Mouse (Mus musculus) liver, embryonic 12.5 days (tissue): ENCODE results near the gene Slc38a6. TPM values are rescaled to one million over a fixed set of nuclear protein-coding genes. Genes with fewer than 3 reads are reported as not detected.

Experiments used
- ATAC-seq: fragments of 200-750 bp; cut with Nextera tagmentation; 2 replicates; pipeline ENCODE4 v1.8.0; 2017; ENCODE audit warnings: moderate number of reproducible peaks, mild to moderate bottlenecking, moderate library complexity
- H3K27ac ChIP-seq: fragments of 300-500 bp; sonication (generic); 2 replicates; pipeline ENCODE4 v1.5.1; 2016; ENCODE audit warnings: mild to moderate bottlenecking
- H3K27me3 ChIP-seq: fragments of 300-500 bp; sonication (generic); replicated peaks from 2 replicates; pipeline ENCODE4 v1.6.1; 2016; ENCODE audit warnings: mild to moderate bottlenecking, moderate library complexity
- H3K36me3 ChIP-seq: fragments of 300-500 bp; sonication (generic); 2 replicates; pipeline ENCODE4 v1.6.1; 2016; ENCODE audit warnings: mild to moderate bottlenecking, moderate library complexity
- H3K4me1 ChIP-seq: fragments of 300-500 bp; sonication (generic); 2 replicates; pipeline ENCODE4 v1.6.1; 2016
- H3K4me2 ChIP-seq: fragments of 300-500 bp; sonication (generic); 2 replicates; pipeline ENCODE4 v1.6.1; 2016; ENCODE audit warnings: mild to moderate bottlenecking, moderate library complexity
- H3K4me3 ChIP-seq: fragments of 300-500 bp; sonication (generic); 2 replicates; pipeline ENCODE4 v1.5.1; 2016; ENCODE audit warnings: mild to moderate bottlenecking, moderate library complexity
- H3K9ac ChIP-seq: fragments of 300-500 bp; sonication (generic); 2 replicates; pipeline ENCODE4 v1.6.1; 2016; ENCODE audit warnings: mild to moderate bottlenecking, moderate library complexity
- H3K9me3 ChIP-seq: fragments of 300-500 bp; sonication (generic); replicated peaks from 2 replicates; pipeline ENCODE4 v1.6.1; 2016; ENCODE audit warnings: mild to moderate bottlenecking, moderate library complexity
- WGBS: fragments of 180-500 bp; shearing (Covaris S2); methylation state at CpG from one replicate; pipeline ENCODE4 v1.1.7; 2016; ENCODE audit not compliant: insufficient replicate concordance; 5-methylcytosine and 5-hydroxymethylcytosine counted together
- polyA plus RNA-seq: library from polyadenylated mRNA; unstranded; fragments of >200 nt; fragmentation: Nextera tagmentation; extraction: Ambion mirVana; gene quantifications from 2 replicates; pipeline ENCODE4 v1.2.1, GENCODE M21; 2016

The Slc38a6 gene
- polyA plus RNA-seq, 1 experiment from 2014 or later: 3.5 TPM

DNA sequence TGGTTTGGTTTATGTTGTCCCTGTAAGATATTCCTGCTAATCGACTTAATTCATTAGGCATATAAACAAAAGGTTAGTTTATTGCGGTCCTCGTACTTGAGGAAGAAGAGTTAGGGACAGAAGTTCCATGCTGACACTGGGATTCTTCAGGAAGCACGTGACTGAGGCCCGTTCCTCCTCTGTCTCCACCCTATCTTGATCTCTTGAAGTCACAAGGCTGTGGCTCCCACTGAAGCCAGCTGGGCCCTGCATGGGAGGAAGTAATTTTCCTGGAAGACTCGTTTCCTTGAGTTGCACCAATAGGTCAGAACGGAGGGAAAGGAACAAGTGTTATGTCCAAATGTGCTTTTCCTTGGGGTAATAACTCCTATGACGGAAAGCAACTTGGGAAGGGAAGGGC is 1.0 kb downstream of the Slc38a6 start:
- H3K4me3 ChIP-seq: peak overlapping the region; percentile 80
- H3K9ac ChIP-seq: no peak overlapping the region; the same call in 1 of the 2 replicates
- no peak overlapping the region for H3K27ac ChIP-seq
- H3K4me2 ChIP-seq: peak overlapping the region; percentile 79
- no peak for ATAC-seq
- H3K36me3 ChIP-seq: peaks cover 19% of the 10 kb centered on the region
- H3K27me3 ChIP-seq: no peaks in the 10 kb centered on the region
- H3K4me1 ChIP-seq: peaks cover 37% of the 10 kb centered on the region
- no peaks in the 10 kb centered on the region for H3K9me3 ChIP-seq
- WGBS: 46% methylated on average over 8 of the region's 8 CpGs

GRCm38 (mm10) chr12:73288626-73289025 is 2.0 kb downstream of the Slc38a6 start:
- Histone ChIP-seq H3K27me3 (no peaks in the 10 kb centered on the region), H3K9ac (no peak overlapping the region), H3K36me3 (peaks cover 14% of the 10 kb centered on the region), H3K4me2 (no peak overlapping the region), H3K9me3 (no peaks in the 10 kb centered on the region), H3K4me1 (peaks cover 34% of the 10 kb centered on the region), H3K27ac (no peak overlapping the region), H3K4me3 (no peak overlapping the region)
- WGBS: 74% methylated on average over 3 of the region's 3 CpGs
- ATAC-seq: no peak

GRCm38 (mm10) chr12:73294884-73295283 is 8.3 kb downstream of the Slc38a6 start:
- Histone ChIP-seq H3K4me1 (no peaks in the 10 kb centered on the region), H3K27ac (no peak overlapping the region), H3K4me3 (no peak overlapping the region), H3K9me3 (no peaks in the 10 kb centered on the region), H3K27me3 (no peaks in the 10 kb centered on the region), H3K4me2 (no peak overlapping the region), H3K9ac (no peak overlapping the region), H3K36me3 (peaks cover 3% of the 10 kb centered on the region; the same call in 1 of the 2 replicates)
- no peak for ATAC-seq

- Histone ChIP-seq H3K4me3 (no peak overlapping the region), H3K27me3 (no peaks in the 10 kb centered on the region), H3K36me3 (peaks cover 3% of the 10 kb centered on the region; the same call in 1 of the 2 replicates), H3K9me3 (no peaks in the 10 kb centered on the region), H3K9ac (no peak overlapping the region), H3K4me1 (no peaks in the 10 kb centered on the region), H3K27ac (no peak overlapping the region), H3K4me2 (no peak overlapping the region)
- 76% methylated on average over 11 of the region's 11 CpGs for WGBS
- no peak for ATAC-seq
These were observed 9.0 kb downstream of the Slc38a6 start for GRCm38 (mm10) chr12:73295505-73296140.

DNA sequence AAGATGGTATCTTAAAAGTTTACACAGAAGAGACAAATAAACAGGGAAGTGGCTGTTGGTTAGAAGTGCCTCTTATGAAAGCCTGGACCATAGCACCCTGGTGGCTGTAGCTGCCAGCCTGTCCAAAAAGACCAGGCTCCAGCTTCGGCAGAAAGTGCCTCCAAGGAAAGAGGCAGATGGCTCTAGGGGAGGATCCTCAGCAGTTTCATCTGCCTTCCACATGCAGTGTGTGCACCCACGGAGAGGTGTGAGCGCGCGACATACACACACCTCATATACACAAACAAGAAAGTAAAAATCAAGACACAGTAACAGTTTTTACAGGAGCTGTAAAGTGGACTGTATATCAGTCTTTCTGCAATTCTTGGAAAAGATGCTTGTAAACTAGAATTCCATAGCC is 12.0 kb downstream of the Slc38a6 start:
- ATAC-seq: no peak

GRCm38 (mm10) chr12:73300531-73300930 is 14.0 kb downstream of the Slc38a6 start:
- Histone ChIP-seq H3K4me3 (no peak overlapping the region), H3K27ac (no peak overlapping the region), H3K36me3 (no peaks in the 10 kb centered on the region), H3K9ac (no peak overlapping the region), H3K9me3 (no peaks in the 10 kb centered on the region), H3K4me2 (no peak overlapping the region), H3K4me1 (no peaks in the 10 kb centered on the region), H3K27me3 (no peaks in the 10 kb centered on the region)
- ATAC-seq: no peak
- WGBS: 69% methylated on average over 2 of the region's 2 CpGs

More for the DNA sequence above, 12.0 kb downstream of the Slc38a6 start:
- Histone ChIP-seq H3K27ac (no peak overlapping the region), H3K4me1 (no peaks in the 10 kb centered on the region), H3K4me2 (no peak overlapping the region), H3K36me3 (peaks cover 1% of the 10 kb centered on the region; the same call in 1 of the 2 replicates), H3K4me3 (no peak overlapping the region), H3K9me3 (no peaks in the 10 kb centered on the region), H3K9ac (no peak overlapping the region), H3K27me3 (no peaks in the 10 kb centered on the region)
- 87% methylated on average over 5 of the region's 5 CpGs for WGBS

GRCm38 (mm10) chr12:73304636-73305035 is 18.1 kb downstream of the Slc38a6 start:
- Histone ChIP-seq H3K4me2 (no peak overlapping the region), H3K9ac (no peak overlapping the region), H3K27ac (no peak overlapping the region), H3K9me3 (no peaks in the 10 kb centered on the region), H3K4me3 (no peak overlapping the region), H3K4me1 (no peaks in the 10 kb centered on the region), H3K36me3 (no peaks in the 10 kb centered on the region), H3K27me3 (no peaks in the 10 kb centered on the region)
- ATAC-seq: no peak
- WGBS: 72% methylated on average over 4 of the region's 4 CpGs

DNA sequence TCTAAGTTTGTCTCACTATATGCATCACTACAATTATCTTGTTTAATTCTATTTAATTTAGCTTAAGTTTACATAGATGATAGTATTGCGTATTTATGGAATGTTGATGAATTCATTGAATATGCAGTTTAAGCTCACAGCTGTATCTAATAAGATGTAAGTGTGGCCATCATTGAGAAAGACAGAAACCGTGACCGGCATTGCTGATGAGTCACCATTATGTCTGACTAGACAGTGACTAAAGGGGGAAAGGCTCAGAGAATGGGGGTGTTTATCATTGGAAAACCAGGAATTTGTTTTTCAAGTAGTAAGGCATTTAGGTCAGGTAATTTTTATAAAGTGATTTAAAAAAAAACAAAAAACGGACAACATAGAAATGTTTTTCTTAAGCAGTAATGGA is 21.2 kb downstream of the Slc38a6 start:
- H3K36me3 ChIP-seq: no peaks in the 10 kb centered on the region; the same call in 1 of the 2 replicates
- no peaks in the 10 kb centered on the region for H3K9me3 ChIP-seq
- H3K4me1 ChIP-seq: no peaks in the 10 kb centered on the region
- H3K9ac ChIP-seq: no peak overlapping the region
- H3K27me3 ChIP-seq: no peaks in the 10 kb centered on the region
- no peak overlapping the region for H3K4me2 ChIP-seq
- H3K27ac ChIP-seq: no peak overlapping the region
- H3K4me3 ChIP-seq: no peak overlapping the region
- no peak for ATAC-seq
- WGBS: 77% methylated on average over 4 of the region's 4 CpGs

DNA sequence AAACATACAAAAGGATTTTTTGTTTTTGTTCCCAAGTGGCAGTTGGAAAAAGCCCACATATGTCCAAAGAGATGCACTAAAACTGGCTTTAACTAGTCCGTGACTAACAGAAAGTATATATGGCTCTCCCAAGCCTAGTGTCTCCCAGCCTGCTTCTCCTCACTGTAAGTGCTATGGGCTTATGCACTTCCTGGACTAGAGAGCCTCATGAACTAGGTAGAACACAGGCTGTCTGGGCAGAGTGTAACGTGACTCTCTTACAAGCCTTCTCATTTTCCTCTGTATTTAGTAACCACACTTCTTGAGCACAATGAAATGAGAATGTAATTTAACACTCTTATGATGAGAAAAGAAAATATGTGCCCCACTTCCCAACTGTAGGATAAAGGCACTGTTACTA is 22.1 kb downstream of the Slc38a6 start:
- no peak overlapping the region for H3K9ac ChIP-seq
- no peaks in the 10 kb centered on the region for H3K4me1 ChIP-seq
- no peaks in the 10 kb centered on the region for H3K9me3 ChIP-seq
- no peak overlapping the region for H3K4me3 ChIP-seq
- no peaks in the 10 kb centered on the region; the same call in 1 of the 2 replicates for H3K36me3 ChIP-seq
- no peaks in the 10 kb centered on the region for H3K27me3 ChIP-seq
- H3K27ac ChIP-seq: no peak overlapping the region
- H3K4me2 ChIP-seq: no peak overlapping the region
- 73% methylated on average over 2 of the region's 2 CpGs for WGBS
- ATAC-seq: no peak

DNA sequence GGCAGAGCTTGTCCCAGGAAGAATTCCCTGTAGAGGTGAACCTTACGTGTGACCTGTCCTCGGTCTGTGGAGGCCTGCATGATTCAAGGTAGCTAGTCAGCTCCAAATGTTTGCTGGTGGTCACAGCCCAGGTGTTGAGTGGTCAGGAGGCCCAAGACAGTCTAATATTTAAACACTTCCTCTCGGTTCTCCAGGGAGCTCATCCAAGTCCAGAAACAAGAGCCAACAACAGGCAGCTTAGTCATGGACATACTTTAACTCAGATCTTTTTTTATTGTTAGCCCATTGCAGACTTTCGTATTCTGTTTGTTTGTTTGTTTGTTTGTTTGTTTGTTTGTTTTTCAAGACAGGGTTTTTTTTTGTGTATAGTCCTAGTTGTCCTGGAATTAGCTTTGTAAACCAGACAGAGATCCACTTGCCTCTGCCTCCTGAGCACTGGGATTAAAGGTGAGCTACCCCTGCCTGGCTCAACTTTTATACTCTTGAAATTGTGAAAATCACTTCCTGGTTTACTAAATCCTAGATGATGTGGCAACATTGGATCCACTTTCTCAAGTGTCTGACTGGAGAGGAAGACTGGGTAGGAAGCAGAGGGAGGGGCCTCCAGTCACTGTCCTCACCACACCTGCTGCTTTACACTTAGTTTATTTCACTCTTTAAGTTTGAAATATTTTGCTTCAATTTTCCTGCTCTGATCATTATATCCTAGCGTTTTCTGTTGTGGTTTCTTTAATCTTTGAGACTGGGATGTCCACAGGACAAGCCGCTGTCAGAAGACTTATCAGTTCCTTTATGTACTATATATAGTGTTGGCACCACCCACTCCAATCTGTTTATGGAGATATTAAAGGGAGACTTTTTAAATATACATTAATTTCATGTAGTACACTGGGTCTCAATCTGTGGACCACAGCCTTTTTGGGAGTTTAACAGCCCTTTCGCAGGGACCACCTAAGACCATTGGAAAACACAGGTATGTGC is 31.4 kb downstream of the Slc38a6 start:
- H3K4me1 ChIP-seq: 0 out of 2 replicates have a peak, but pooled peaks cover 6% of the 10 kb centered on the region
- no peak overlapping the region for H3K9ac ChIP-seq
- H3K27me3 ChIP-seq: no peaks in the 10 kb centered on the region
- H3K9me3 ChIP-seq: no peaks in the 10 kb centered on the region
- no peak overlapping the region for H3K27ac ChIP-seq
- WGBS: 63% methylated on average over 7 of the region's 7 CpGs
- no peak overlapping the region for H3K4me2 ChIP-seq
- no peaks in the 10 kb centered on the region; the same call in 1 of the 2 replicates for H3K36me3 ChIP-seq
- no peak for ATAC-seq
- H3K4me3 ChIP-seq: no peak overlapping the region

GRCm38 (mm10) chr12:73324180-73324586 is 37.6 kb downstream of the Slc38a6 start:
- H3K4me3 ChIP-seq: no peak overlapping the region
- no peak overlapping the region for H3K27ac ChIP-seq
- H3K36me3 ChIP-seq: no peaks in the 10 kb centered on the region
- H3K9me3 ChIP-seq: no peaks in the 10 kb centered on the region
- H3K9ac ChIP-seq: no peak overlapping the region
- no peak for ATAC-seq
- H3K4me1 ChIP-seq: peaks cover 3% of the 10 kb centered on the region; the same call in 1 of the 2 replicates
- WGBS: 78% methylated on average over 8 of the region's 8 CpGs
- no peak overlapping the region for H3K4me2 ChIP-seq
- H3K27me3 ChIP-seq: no peaks in the 10 kb centered on the region

DNA sequence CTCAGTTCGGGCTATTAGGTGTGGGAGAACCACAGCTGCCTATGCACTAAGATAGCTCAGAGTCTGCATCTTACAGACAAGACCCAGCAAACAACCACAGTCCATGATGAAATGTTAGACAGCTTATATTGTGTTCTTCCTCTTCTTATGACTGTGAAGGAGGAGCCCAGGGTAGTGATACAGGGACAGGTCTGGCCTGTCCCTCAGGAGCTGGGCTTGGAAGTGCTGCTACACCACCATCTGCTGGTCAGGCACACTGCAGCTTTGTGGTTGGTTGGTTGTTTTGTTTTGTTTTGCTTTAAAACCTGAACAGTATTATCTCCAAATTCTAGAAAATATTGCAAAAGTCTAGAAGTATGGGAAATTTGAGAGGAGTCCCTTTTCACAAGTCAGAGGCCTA is 38.2 kb downstream of the Slc38a6 start:
- H3K36me3 ChIP-seq: no peaks in the 10 kb centered on the region
- no peak overlapping the region for H3K27ac ChIP-seq
- no peak overlapping the region for H3K9ac ChIP-seq
- H3K9me3 ChIP-seq: no peaks in the 10 kb centered on the region
- peaks cover 3% of the 10 kb centered on the region; the same call in 1 of the 2 replicates for H3K4me1 ChIP-seq
- no peak for ATAC-seq
- H3K27me3 ChIP-seq: no peaks in the 10 kb centered on the region
- H3K4me3 ChIP-seq: no peak overlapping the region
- no peak overlapping the region for H3K4me2 ChIP-seq
- 65% methylated on average over 1 of the region's 1 CpGs for WGBS
